Mouse (Mus musculus) ovary, postnatal 36 days (tissue): ENCODE measurements at regions not wholly inside any gene's neighbourhood (a gene's known extent, or its start where the extent isn't known, plus 50 kb on each side); places are given as distances from the start of the nearest gene placed in this dataset.

Experiments used
- DNase-seq: peaks from one replicate; pipeline ENCODE4 v3.0.0; 2022; ENCODE audit warnings: low spot score, mixed read lengths

DNA sequence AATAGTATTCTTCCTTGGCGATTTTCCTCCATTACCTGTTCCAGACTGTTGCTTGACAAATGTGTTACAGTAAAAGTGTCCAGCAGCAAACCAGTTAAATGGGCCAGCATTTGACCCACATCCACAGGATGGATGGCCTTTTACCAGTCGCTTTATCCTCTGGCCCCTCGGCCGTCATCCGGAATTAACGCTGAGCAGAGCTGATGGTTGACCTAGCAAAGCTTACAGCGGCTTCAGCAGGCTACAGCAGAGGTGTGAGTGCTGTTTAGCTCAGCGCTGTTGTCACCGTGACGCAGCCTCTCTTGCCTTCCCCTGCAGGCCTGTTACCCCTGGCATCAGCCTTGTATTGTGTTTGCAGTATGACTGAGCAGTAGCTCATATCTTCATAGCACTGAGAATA is 159.8 kb upstream of the Eif4g2 start:
- DNase-seq = no peak

- DNase-seq = no peak
Measured at GRCm38 (mm10) chr7:111241538-111241937, 158.7 kb upstream of the Eif4g2 start.

DNA sequence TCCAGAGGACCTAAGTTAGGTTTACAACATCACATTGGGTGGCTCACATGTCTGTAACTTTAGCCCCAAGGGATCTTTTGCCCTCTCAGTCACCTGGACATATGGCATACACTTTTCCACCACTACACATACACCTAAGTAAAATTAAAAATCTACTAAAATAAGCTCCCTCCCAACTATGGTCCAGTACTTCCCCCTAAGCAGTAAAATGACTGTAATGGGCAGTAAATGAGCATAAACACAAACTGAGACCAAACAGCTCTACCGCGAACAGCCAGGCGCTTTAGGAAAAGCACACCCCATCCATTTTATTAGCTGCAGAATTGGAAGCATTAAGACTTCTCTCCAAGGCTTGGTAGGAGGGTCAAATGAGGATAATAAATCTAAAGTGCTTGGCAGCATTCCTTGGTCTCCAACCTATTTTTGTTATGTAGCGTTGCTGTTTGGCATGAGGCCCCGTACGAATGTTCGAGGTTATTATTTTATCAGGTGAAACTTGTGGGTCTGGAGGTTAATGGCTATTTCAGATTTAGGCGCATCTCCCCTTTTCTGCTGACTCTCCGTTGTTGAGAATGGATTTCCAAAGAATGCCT is 157.5 kb upstream of the Eif4g2 start:
- no peak for DNase-seq

DNA sequence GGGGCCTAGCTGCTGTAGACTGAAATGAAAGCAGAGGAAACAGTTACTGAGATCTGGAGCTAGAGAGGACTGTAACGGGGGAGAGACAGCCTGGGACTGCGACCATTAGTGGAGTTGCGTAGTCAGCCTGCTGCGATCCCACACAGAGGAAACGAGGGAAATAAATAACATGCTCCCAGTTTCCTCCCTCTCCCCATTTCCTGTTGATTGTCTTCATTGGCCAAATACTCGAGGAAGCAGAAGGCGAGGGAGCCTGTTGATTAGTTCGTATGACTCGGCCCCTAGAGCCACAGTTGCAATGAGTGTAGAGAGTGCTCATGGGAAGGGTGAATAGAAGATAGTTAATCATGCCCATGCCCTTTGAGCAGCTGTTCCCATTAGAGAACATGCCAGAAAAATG is 155.0 kb upstream of the Eif4g2 start:
- DNase-seq = no peak

DNA sequence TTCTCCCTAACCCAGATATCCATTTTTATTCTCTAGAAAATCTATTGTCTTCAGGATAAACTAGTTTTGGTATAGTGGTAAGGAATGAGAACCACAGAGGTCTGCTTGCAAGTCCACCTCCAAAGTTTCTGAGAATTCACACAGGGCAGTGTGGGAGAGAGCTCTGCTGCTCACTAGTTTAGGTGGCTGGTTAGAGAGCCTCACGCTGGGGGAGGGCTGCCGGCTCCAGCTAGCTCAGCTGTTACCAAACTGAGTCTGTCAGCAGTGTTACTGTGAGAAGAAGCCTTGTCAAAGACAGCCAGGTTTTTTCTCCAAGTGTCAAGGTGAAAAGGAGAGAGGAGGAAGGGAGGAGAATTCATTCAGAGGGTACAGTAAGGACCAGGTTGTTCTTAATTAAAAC is 147.8 kb upstream of the Eif4g2 start:
- no peak for DNase-seq

DNA sequence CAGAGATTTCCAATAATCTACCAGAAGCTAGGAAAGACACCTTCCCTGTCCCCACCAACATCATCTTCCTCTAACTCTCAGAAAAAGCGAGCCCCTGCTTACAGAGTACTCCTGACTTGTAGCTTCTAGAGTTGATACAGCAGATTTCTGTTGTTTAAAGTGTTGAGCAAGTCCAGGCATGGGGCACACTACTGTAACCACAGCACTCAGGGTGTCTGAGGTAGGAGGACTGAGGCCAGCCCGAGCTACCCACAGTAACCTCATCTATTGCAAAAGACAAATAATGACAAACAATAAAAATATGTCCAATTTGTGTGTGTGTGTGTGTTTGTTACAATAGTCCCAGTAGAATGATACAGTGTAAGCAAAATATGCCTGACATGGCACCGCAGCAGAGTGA is 144.3 kb upstream of the Eif4g2 start:
- no peak for DNase-seq

- no peak for DNase-seq
Measured at GRCm38 (mm10) chr7:111226026-111226656, 143.3 kb upstream of the Eif4g2 start.

- no peak for DNase-seq
Measured at GRCm38 (mm10) chr7:111215586-111215985, 132.8 kb upstream of the Eif4g2 start.

DNA sequence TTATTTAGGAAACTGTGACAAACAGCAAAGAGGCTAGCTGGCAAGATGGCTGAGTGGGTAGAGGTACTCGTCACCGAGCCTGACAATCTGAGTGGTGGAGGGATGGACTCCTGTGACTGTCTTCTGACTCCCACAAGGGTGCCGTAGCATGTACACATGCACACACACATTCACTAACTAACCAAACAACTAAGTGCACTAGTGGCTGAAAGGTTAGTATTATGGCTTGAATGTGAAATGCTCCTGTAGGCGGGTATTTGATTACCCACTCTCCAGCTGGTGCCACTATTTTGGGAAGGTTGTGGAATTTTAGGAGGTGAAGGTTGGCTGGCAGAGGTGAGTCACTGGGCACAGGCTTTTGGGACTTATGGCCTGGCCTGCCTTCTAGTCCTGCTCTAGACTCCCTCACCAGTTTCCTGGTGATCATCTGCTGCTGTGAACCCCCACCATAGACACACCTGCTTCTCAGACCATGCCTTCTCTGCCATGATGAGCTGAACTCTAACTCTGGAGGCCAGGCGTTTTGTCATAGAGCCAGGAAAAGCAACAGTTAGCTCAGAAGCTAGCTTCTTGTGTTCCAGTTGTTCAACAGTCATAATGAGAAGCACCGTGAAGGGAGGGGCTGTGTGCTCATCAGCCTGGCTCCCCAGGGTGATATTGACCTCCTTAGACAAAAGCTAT is 131.5 kb upstream of the Eif4g2 start:
- DNase-seq = no peak

DNA sequence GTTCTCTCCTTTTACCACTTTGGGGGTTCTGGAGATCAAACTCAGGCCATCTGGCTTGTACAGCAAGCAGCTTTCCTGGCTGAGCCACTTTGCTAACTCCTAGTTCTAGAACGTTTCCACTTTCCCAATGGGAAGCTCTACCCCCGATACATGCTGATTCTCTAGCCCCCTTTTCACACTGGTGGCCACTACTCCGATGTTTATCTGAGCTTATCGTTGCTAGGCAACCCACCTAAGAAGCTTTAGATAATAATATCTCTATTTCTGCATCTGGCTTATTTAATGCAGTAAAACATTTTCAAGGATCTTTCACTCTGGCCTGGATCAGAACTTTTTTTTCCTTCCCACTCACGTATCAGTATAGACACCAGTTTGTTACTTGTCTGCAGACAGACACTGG is 129.4 kb upstream of the Eif4g2 start:
- DNase-seq = no peak

DNA sequence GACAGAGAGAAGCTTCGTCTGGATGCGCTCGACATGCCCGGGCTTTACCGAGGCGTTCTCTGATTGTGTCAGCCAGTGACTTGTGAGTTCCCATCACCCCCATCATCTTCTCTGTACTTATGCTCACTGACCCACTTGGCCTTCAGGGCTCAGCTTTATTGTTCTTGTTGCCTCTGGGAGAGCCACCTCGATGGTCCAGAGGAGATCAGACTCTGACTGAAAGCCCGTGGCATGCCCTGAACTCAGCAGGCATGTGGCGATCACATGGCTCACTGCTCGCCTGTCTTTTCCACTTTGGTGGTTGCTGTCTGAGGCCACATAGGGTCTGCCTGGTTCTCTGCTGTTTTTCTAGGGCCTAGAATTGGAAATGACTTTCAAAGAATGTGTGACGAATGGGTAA is 128.8 kb upstream of the Eif4g2 start:
- DNase-seq = no peak

GRCm38 (mm10) chr7:111210282-111210681 is 127.5 kb upstream of the Eif4g2 start:
- DNase-seq = no peak

DNA sequence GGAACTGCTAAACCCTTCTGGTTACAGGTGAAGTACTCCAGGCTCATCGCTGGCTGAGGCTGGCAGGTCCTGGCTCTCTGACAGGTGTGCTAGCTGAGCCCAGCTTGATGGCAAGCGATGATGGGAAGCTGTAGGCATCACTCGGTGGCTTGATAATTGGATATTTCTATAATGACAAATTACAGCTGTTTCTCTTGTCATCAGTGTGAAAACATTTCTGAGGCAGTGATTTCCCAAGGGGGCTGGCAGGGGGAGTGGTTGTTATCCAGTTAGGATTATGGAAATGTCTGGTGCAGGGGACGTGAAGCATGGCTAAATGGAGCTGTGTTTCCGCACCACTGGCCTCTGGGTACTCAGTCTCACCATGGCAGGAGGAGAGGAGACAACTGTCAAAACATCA is 123.0 kb upstream of the Eif4g2 start:
- no peak for DNase-seq

DNA sequence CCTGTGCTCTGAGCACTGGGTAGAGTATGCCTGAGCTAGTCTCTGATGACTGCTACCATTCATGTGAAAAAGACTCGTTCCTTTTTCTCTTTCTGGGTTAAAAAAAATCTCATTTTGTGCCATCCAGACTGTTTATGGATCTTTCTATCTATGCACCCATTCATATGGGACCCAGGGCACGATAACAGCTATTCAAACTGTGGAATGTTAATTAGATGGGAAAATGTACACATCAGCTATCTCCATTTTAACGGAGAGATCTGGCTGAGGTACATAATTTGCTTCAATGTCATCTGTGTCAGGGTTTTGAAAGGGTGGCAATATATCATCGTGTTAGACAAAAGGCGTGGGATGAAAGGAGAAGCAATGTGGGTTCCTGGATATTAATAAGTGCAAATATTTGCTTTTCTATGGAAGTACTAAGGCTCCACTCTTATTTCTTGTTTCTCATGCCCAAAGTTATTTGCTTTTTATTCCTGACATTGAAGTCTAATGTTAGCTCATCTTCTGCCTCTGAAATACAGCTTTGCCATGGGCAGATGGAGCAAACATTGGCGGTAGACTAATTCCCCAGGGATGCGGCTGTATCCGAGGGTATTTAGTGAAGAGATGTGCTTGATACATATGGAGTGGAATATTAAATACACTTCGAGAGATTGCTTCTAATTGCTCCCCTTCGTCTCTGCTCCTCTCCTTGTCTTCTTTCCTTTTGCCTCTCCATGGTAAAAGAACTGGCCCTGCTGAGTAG is 116.0 kb upstream of the Eif4g2 start:
- DNase-seq = no peak

DNA sequence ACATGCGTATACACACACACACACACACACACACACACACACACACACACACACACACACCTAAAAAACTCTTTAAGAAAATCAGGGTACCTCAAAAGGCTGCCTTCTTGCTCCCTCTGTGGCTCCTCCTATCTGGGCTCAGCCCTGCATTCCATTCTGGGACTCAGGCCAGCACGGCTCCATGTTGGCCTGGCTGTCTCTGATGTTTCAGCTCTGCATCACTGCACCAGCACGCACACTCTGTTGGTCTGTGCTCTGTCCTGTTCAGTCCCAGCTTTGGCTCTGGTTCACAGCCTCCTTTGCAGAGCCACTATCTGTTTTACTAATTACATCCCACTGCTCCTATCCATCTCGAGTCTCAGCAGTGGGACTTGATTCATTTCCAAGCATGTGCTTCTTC is 108.8 kb upstream of the Eif4g2 start:
- DNase-seq = peak; percentile 34

DNA sequence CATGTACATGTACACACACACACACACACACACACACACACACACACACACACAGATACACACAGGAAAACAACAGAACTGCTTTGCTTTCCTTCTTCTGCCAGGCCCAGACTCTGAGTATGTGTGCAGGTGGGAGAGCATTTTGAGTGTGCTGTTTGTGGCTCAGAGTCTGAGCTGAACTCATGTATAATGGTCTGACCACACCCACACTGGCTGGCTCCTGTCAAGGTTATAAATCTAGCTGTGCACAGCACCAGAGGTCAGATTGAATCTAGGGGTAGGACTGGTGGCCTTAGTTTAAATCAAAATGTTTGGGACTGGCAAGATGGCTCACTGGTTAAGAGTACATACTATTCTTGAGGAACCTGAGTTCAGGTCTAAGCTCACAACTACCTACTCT is 108.4 kb upstream of the Eif4g2 start:
- DNase-seq = no peak

DNA sequence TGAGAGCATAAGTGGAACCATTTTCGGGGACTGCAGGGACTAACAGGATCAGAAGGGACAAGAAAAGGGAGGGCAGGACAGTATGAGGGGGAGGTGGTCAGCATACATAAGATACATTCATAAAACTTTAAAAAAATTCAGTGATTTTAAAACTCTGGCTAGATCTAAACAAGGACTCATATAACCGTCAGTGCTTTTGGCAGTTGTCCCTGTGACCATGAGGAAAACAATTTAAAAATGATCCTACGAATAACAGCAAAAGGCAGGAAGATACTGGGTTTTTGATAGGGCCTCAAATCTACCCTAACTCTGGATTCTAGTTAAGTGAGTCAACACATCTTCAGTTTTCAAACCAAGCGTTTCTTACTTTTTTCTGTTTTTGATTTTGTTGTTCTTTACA is 106.9 kb upstream of the Eif4g2 start:
- no peak for DNase-seq

DNA sequence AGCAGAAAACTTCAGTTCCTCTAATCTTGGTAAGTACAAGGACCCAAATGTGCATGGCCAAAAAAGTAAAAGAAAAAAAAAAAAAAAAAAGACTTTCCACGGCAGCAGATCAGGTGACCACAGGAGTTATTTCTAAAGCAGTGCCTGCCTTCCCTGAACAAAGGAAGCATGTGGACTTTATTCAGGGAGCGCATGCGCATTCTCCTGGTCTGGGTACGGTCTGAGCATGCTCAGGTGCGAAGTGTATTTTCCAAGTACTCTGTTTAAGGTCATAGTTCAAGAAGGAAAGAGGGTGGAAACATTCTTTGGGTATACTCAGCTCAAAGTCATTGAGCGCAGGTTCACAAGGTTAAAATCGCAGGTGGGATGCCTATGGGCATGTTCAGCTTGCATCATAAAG is 103.1 kb upstream of the Eif4g2 start:
- DNase-seq = no peak

- DNase-seq = no peak
Measured at GRCm38 (mm10) chr7:111183512-111183911, 100.7 kb upstream of the Eif4g2 start.

DNA sequence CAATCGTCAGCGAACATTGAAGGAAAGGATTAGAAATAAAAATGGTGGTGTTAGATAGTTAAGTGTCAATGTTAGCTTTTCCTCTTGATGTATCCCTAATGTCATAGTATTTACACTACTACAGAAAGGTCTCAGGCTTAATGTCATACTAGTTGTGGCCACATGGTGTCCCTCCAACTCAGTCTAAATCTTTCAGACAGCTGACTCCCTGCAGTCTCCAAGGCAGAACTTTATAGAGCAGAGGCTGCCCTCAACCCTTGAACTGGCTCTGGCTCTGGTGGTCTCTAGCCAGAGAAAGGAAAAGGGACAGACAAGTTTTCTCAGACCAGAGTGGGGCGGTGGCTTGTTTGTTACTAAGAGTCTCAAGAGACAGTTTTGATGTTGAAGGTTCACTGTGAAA is 99.5 kb upstream of the Eif4g2 start:
- DNase-seq = peak; percentile 18

DNA sequence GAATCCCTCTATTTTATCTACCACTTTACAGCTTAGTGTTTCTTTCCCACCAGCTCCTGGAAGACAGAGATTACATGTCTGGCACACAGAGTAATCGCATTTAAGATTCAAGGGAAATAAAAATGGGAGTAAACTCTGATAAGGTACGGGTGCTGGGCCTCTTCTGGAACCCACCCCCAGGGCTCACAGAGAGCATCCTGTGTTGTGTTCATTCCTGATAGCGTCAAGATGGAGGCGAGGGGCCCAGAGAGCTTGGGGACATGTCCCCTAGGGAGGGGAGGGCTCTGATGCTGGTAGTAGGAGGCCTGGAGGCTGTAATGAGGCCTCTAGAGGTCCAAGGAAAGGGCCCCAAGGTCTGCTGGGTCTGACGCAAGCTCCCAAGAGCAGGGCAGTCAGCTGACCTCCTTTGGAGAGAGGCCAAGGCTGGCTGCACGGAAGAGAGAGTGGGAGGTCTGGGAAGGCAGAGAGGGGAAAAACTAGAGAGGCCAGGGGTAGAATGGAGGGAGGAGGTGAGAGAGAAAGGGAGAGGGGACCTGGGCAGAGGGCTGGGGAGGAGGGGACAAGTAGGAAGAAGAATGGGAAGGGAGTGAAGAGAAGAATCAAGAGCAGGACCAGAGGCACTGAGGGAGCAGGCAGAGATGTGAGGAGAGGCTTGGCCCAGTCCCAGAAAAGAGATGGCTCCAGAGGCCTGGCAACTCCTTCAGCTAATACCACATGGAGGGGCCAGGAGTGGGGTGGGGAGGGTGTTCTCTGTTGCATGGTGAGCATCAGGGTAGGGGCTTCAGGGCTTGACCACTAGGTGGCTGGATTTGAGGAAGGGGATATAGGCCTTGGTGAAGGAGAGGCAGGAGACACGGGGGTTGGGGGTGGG is 96.8 kb upstream of the Eif4g2 start:
- peak; percentile 74 for DNase-seq
